Mouse (Mus musculus): ENCODE measurements around the gene Cdk19. TPM values are rescaled to one million over a fixed set of nuclear protein-coding genes. Genes with fewer than 3 reads are reported as not detected.
A peak's percentile ranks its signal among the peaks of the same experiment; 100 is the strongest.

Cdk19 gene
- polyA plus RNA-seq, 1 experiment, result 31.0 TPM

DNA sequence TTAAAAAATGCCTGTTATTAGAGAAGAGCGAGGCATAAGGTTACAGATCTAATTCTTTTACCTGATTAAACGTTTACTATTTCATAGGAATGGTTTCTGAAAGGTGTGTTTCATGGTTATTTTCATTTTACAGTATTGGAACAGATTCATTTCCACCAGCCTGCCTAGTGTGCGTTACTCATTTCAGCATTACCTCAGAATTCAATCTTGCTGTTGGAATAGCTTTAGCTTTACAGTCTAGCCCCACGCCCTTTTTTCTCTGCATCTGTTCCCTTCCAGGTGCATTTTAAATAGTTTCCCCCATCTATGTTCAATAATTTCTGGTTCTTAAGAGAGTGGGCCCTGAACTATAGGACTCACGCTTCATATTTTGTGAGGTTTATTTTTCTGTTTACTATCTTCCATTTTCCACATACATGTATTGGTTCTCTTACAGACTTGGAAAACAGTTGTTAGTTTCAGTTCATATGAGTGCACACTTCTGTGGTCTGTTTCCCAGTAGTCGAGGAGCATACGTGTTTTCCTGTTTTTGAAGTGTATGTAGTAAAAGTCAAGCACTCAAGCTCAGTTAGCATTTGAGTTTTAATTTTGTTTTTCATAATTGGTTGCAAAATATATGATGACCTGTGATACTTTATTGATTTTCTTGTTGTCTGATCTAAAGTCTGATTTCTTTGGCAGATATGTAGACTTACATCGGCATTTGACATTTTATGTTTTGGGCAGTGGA is 32.0 kb downstream of the Cdk19 start:
- no peaks in the 10 kb centered on the region for H3K27me3 ChIP-seq (ENCODE audit: control insufficient read depth, insufficient read depth, low read length)
- WGBS, result 38% methylated on average over 8 of the region's 8 CpGs
- no peak for TF ChIP-seq POLR2A (IDR thresholded peaks at IDR 0.05; ENCODE audit: control insufficient read depth, extremely low read depth, insufficient read depth, low read length, poor library complexity)
- TF ChIP-seq CTCF (IDR thresholded peaks at IDR 0.05; ENCODE audit: borderline replicate concordance, control insufficient read depth, extremely low read depth, insufficient read depth, low read length, poor library complexity), result no peak
- no peak for DNase-seq
- H3K36me3 ChIP-seq (ENCODE audit: control insufficient read depth, insufficient read depth, low read length), result no peaks in the 10 kb centered on the region
- H3K4me3 ChIP-seq (ENCODE audit: control insufficient read depth, insufficient read depth, low read length), result no peak overlapping the region
- H3K27ac ChIP-seq (ENCODE audit: control insufficient read depth, insufficient read depth, low read length), result peak overlapping the region; percentile 29
- peaks cover 10% of the 10 kb centered on the region for H3K4me1 ChIP-seq (replicated peaks; ENCODE audit: control insufficient read depth, insufficient read depth, low read length)

- H3K27ac ChIP-seq (ENCODE audit: control insufficient read depth, insufficient read depth, low read length), result peak overlapping the region; percentile 29; the same call in 1 of the 2 replicates
- WGBS, result 12% methylated on average over 11 of the region's 11 CpGs
- DNase-seq, result no peak
- TF ChIP-seq POLR2A (IDR thresholded peaks at IDR 0.05; ENCODE audit: control insufficient read depth, extremely low read depth, insufficient read depth, low read length, poor library complexity) (no peak), CTCF (IDR thresholded peaks at IDR 0.05; ENCODE audit: borderline replicate concordance, control insufficient read depth, extremely low read depth, insufficient read depth, low read length, poor library complexity) (no peak)
- no peak overlapping the region for H3K4me3 ChIP-seq (ENCODE audit: control insufficient read depth, insufficient read depth, low read length)
- H3K27me3 ChIP-seq (ENCODE audit: control insufficient read depth, insufficient read depth, low read length), result no peaks in the 10 kb centered on the region
- H3K4me1 ChIP-seq (replicated peaks; ENCODE audit: control insufficient read depth, insufficient read depth, low read length), result peaks cover 10% of the 10 kb centered on the region
- no peaks in the 10 kb centered on the region for H3K36me3 ChIP-seq (ENCODE audit: control insufficient read depth, insufficient read depth, low read length)
These were observed 32.7 kb downstream of the Cdk19 start for GRCm38 (mm10) chr10:40371914-40372675.

DNA sequence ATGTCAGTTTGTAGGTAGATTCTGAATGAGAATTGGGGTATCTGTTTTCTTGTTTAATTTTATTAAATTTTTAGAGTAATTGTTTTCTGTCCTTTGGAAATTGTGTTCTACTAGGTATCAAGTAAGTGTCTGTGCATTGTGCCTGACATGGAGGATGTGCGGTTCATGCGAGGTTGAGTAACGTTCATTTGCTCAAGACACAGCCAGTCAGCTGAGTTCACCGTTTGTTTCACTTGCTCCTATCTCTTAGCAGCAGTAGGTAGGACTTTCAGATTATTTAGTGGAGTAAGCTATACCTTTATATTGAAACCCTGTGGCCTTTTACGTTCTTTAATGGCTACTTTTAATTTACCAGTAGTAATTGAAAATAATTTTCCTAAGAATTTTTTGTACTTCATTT is 34.4 kb downstream of the Cdk19 start:
- no peak overlapping the region for H3K4me3 ChIP-seq (ENCODE audit: control insufficient read depth, insufficient read depth, low read length)
- no peak overlapping the region for H3K27ac ChIP-seq (ENCODE audit: control insufficient read depth, insufficient read depth, low read length)
- H3K27me3 ChIP-seq (ENCODE audit: control insufficient read depth, insufficient read depth, low read length), result no peaks in the 10 kb centered on the region
- 95% methylated on average over 5 of the region's 5 CpGs for WGBS
- no peak for DNase-seq
- H3K36me3 ChIP-seq (ENCODE audit: control insufficient read depth, insufficient read depth, low read length), result no peaks in the 10 kb centered on the region
- TF ChIP-seq POLR2A (IDR thresholded peaks at IDR 0.05; ENCODE audit: control insufficient read depth, extremely low read depth, insufficient read depth, low read length, poor library complexity) (no peak), CTCF (IDR thresholded peaks at IDR 0.05; ENCODE audit: borderline replicate concordance, control insufficient read depth, extremely low read depth, insufficient read depth, low read length, poor library complexity) (no peak)
- peaks cover 10% of the 10 kb centered on the region for H3K4me1 ChIP-seq (replicated peaks; ENCODE audit: control insufficient read depth, insufficient read depth, low read length)

- H3K27ac ChIP-seq (ENCODE audit: control insufficient read depth, insufficient read depth, low read length), result no peak overlapping the region
These were observed 35.5 kb downstream of the Cdk19 start for GRCm38 (mm10) chr10:40374828-40375227.

GRCm38 (mm10) chr10:40376286-40376685 is 36.9 kb downstream of the Cdk19 start:
- DNase-seq, result no peak
- peaks cover 7% of the 10 kb centered on the region for H3K4me1 ChIP-seq (replicated peaks; ENCODE audit: control insufficient read depth, insufficient read depth, low read length)
- no peaks in the 10 kb centered on the region for H3K27me3 ChIP-seq (ENCODE audit: control insufficient read depth, insufficient read depth, low read length)
- no peaks in the 10 kb centered on the region for H3K36me3 ChIP-seq (ENCODE audit: control insufficient read depth, insufficient read depth, low read length)
- no peak overlapping the region for H3K4me3 ChIP-seq (ENCODE audit: control insufficient read depth, insufficient read depth, low read length)
- no peak for TF ChIP-seq POLR2A (IDR thresholded peaks at IDR 0.05; ENCODE audit: control insufficient read depth, extremely low read depth, insufficient read depth, low read length, poor library complexity)
- no peak for TF ChIP-seq CTCF (IDR thresholded peaks at IDR 0.05; ENCODE audit: borderline replicate concordance, control insufficient read depth, extremely low read depth, insufficient read depth, low read length, poor library complexity)
- H3K27ac ChIP-seq (ENCODE audit: control insufficient read depth, insufficient read depth, low read length), result no peak overlapping the region
- 93% methylated on average over 3 of the region's 3 CpGs for WGBS

More at GRCm38 (mm10) chr10:40374828-40375227, 35.5 kb downstream of the Cdk19 start:
- Histone ChIP-seq H3K4me3 (ENCODE audit: control insufficient read depth, insufficient read depth, low read length) (no peak overlapping the region), H3K4me1 (replicated peaks; ENCODE audit: control insufficient read depth, insufficient read depth, low read length) (peaks cover 10% of the 10 kb centered on the region), H3K27me3 (ENCODE audit: control insufficient read depth, insufficient read depth, low read length) (no peaks in the 10 kb centered on the region), H3K36me3 (ENCODE audit: control insufficient read depth, insufficient read depth, low read length) (no peaks in the 10 kb centered on the region)
- DNase-seq, result no peak
- no peak for TF ChIP-seq CTCF (IDR thresholded peaks at IDR 0.05; ENCODE audit: borderline replicate concordance, control insufficient read depth, extremely low read depth, insufficient read depth, low read length, poor library complexity)
- TF ChIP-seq POLR2A (IDR thresholded peaks at IDR 0.05; ENCODE audit: control insufficient read depth, extremely low read depth, insufficient read depth, low read length, poor library complexity), result no peak
- WGBS, result 81% methylated on average over 7 of the region's 7 CpGs

DNA sequence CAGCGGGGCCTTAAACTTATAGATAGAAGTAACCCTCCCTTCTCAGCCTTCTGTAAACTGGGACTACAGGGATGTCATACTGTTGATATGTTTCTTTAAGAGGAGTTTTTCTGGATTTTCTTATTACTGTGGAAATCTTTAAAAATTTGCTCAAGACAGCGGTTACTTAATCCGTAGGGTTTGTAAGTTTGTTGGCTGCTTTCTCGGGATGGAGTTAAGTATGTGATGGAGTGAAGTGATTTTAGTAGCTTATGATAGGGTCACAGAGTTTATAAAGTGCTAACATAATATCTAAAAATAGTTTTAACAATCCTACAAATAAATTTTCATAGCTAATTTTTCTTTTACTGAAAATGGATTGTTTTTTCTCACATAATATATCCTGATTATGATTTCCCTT is 38.9 kb downstream of the Cdk19 start:
- H3K36me3 ChIP-seq (ENCODE audit: control insufficient read depth, insufficient read depth, low read length), result no peaks in the 10 kb centered on the region
- H3K27ac ChIP-seq (ENCODE audit: control insufficient read depth, insufficient read depth, low read length), result no peak overlapping the region
- no peak overlapping the region for H3K4me3 ChIP-seq (ENCODE audit: control insufficient read depth, insufficient read depth, low read length)
- no peak for DNase-seq
- 98% methylated on average over 4 of the region's 4 CpGs for WGBS
- no peaks in the 10 kb centered on the region for H3K27me3 ChIP-seq (ENCODE audit: control insufficient read depth, insufficient read depth, low read length)
- TF ChIP-seq POLR2A (IDR thresholded peaks at IDR 0.05; ENCODE audit: control insufficient read depth, extremely low read depth, insufficient read depth, low read length, poor library complexity), result no peak
- TF ChIP-seq CTCF (IDR thresholded peaks at IDR 0.05; ENCODE audit: borderline replicate concordance, control insufficient read depth, extremely low read depth, insufficient read depth, low read length, poor library complexity), result no peak
- H3K4me1 ChIP-seq (replicated peaks; ENCODE audit: control insufficient read depth, insufficient read depth, low read length), result peaks cover 4% of the 10 kb centered on the region

All from thymus, adult 2 months (tissue).